Mouse (Mus musculus) retina, postnatal 7 days (tissue): Measurements from ENCODE around the gene Mettl25.

ENCODE experiments used
- DNase-seq: peaks from one replicate; pipeline ENCODE4 v3.0.0-alpha.2; 2012; ENCODE audit warnings: low read depth, low spot score

Mettl25 gene

DNA sequence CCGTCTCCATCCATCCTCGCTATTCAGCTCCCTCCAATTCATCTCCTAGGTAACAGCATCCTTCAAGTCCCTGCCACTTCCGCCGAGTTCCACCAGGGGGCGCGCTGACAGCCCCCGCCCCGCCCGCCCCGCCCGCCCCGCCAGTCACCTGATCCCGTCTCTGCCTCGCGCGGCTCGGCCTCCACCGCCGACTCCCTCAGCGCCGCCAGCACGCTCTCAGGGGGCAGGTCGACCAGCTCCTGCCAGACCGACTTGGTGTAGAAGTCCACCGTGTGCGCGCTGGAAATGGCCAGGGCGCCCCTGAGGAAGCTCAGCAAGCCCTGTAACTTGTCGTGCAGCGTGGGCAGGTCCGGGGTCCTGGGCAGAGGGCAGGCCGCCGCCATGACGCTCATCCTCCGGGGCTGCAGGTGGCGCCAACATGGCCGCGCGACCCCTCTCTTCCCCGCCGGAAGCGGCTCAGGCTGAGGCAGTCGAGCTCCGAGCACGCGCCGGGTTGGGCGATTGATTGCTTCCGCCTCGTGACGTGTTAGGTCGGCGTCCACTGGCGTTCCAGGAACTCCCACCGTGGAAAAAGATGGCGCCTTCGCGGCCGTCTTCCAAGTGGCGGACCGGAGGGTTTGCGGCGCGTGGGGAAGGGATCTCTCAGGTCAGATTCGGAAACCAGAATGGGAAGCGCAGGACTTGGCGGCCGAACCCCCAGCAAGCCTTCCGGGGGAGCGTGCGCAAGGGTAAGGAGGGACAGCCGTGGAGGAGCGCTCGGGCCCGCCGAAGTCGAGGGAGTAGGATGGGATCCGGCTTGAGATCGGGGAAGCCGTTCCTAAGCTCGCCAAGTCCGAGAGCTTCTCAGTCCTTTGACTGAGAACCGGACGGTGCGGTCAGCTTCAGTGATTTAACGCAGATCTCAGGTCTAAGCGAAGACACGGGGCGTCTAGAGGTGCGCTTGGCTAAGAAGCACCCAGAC is at the start of gene Mettl25, which contains the start of gene Ccdc59:
Mettl25 (minus strand) TSS at position 453 of the 961 bp plus-strand sequence.
Ccdc59 (plus strand) TSS at position 140 of the 961 bp plus-strand sequence.
- peak; percentile 94 for DNase-seq

DNA sequence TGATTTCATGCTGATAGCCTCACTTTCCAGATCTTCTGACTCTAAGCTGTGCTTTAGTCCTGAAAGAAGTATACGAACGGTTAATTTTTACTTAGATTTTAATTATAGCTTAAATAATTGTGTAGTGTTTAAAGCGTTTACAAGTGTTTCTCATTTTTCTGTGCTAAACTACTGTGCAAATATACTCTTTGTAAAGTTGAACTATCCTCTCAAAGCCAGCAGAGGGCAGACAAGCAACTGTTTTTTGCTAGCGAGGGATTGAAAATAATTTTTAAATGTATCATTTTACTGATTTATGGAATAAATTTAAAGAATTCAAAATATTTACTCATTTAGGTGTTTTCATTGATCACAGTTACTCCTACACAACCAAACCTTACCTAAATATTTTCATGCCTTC is 26.1 kb upstream of the Mettl25 start:
- DNase-seq, result no peak

DNA sequence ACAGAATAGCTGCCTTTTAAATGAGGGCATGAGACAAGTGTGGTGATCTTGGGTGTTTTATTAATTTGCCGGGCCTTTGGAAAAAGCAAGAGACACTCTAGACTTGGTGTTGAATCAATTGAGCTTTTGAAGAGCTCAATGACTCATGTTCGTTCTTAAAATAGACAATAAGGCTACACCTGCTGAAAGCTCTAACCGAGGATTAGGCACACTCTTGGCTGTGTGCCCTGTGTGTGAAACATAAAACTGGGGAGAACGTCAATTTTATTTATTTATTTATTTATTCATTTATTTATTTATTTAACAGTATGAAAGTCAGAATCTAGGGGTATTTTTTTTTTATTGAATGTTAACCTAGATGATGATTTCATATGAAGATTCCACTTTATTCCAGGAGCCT is 10.0 kb upstream of the Mettl25 start:
- DNase-seq, result no peak

- no peak for DNase-seq
Observed at GRCm38 (mm10) chr10:105850286-105850685, 9.1 kb upstream of the Mettl25 start.

DNA sequence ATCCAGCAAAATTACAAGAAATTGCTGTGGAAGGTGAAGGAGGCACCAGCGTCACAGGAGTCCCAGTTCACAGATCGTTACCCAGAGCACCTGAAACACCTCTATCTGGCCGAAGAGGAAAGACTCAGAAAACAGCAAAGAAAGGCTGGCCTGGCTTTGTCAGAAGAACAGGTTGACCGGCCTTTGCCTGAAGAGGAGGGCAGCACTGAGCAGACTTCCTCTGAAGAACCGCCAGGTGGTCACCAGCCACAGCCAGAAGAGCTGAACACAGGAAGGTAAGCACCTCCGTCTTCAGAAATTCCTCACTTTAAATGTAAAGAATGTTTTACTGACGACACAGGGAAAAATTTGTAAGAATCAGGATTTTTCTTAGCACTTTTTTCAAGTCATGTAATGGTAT is 1.4 kb upstream of the Mettl25 start:
- no peak for DNase-seq

DNA sequence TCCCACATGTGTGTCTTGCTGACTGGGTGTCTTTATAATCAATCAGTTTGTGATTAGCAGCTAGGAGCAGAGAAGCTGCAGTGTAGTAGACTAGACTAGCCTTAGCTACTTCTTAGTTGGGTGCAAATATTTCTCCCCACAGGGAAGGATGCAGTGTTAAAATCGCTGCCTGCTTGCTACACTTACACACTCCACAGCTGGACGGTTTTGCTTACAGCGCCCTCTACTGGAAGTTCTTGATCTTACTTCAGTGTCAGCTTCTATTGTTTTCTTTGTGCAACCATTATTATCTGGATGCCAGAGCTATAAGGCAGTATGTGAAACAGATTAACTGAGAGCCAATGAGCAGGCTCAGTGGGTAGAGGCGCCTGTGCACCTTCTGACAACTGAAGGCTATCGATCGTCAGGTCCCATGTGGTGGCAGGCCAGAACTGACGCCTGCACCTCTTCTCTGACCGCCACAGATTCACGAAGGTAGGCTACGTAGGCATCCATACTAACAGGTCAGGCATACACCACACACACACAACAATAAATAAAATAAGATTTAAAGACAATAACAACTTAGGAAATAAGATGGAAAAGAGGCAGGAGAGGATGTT is 6.5 kb downstream of the Mettl25 start:
- DNase-seq, result no peak

DNA sequence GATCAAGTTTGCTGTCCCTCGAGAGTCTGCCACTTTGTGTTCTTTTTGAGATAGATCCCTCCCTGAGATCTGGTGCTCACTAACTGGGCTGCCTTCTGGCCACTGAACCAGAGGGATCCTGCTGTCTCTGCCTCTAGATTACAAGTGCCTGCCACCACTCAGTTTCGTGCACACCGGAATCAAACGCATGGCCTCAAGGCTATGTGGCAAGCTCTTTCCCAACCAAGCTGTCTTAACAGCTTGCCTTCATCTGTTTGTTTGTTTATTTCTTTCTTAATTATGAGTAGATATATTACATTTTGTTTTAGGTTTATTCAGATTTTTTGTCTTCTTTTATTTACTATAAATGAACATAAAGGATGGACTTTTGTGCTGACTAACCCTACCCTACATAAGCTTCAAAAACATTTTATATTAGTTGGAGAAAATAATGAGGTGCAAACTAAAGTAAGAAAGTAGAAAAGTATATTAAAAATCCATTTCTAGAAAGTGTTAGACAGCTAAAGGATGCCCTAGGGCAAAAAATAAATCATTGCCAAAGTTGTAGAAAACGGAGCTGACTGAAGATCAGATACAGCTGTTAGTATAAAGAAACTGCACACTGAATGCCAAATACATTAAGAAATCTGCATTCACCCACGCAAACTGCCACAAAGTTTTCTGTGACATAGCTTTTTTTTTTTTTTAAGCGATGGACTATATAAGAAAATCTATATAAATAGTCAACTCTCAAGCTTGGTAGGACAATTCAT is 34.7 kb downstream of the Mettl25 start:
- no peak for DNase-seq

GRCm38 (mm10) chr10:105803461-105803860 is 37.7 kb downstream of the Mettl25 start:
- no peak for DNase-seq

GRCm38 (mm10) chr10:105802132-105802531 is 39.0 kb downstream of the Mettl25 start:
- no peak for DNase-seq

DNA sequence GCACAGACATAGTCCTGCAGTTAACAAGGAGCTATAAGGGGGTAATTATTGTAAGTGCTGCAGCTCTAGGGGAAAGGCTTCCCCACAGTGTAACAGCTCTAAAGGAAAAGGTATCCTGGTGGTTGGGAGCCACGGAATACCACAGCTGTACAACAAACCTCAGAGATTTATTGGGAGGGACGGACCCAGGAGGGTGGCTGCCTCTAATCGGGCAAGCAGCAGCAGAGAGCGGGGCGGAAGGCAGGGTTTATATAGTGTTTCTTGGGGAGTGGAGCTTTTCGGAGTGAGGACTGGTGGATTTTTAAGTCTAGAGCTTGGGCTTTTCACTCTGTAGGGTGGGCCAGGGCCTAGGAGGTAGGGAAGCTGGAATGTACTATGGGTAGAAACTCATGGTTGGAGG is 40.0 kb downstream of the Mettl25 start:
- DNase-seq, result no peak

GRCm38 (mm10) chr10:105797250-105797924 is 43.8 kb downstream of the Mettl25 start:
- DNase-seq, result no peak

- no peak for DNase-seq
Observed at GRCm38 (mm10) chr10:105793776-105794552, 47.2 kb downstream of the Mettl25 start.

DNA sequence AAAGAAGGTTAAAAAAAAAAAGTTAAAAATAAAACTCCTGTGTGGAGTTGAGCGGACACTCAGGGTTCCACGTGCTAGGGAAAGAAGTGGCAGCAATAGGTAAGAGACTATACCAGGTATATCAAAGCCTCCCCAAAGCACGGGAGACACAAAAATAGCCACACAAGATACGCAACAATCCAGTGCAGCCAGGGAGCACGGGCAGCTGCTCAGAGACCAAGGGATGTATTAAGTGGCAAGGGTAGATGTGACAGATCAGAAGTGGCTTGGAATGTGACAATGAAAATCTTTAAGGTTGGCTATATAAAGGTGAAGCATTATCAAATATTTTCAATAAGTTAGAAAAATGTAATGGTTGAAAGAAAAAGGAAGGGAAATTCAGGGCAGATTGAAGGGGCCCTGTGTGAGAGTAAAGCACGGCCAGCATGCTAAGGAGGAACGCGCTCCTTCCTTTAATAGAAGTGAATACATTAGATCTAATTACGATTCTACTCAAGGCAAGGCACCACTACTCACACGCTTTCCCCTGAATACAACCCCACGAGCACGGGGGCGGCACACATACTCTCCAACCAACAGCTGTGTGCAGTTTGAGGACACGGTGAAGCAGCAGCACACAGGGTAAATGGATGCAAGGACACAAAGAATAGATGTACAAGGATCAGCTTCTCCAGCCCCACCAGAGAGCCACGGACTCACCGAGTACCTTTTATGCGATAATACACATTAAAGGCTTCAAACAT is 52.3 kb downstream of the Mettl25 start:
- DNase-seq, result no peak

DNA sequence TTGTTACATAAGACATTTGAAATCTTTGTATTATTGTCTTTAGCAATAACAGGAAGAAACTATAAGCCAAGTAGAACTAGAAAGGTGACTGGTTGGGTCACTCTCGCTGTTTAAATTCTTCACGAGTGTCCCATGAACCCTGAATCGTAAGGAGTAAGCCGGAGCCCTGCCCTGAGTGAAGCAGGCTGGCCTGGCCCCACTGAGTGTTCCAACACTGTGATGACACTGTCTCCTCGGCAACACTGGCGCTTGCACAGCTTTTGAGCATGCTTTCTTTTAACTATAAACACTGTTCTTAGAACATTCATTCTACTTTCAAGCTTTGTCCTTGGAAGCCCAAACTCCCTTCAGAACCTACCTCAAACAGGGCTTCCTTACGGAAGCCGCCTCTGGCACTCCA is 57.4 kb downstream of the Mettl25 start:
- DNase-seq, result no peak

DNA sequence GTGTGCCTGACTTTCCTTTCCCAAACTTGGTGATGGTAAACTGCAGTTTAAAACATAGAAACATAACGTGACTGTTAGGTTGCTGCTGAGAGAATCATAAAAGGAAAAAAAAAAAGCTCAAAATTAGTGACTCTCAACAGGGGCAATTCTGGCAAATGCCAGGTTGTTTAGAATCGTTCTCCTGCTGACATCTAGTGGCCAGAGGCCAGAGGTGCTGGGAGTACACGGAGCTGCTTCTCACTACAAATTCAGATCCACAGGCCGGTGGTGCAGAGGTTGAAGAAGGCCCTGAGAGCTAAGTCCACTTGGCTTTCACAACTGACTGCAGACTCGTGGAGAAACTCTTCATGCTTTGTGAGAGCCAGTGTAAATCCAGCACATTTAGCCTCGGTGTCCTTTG is 66.8 kb downstream of the Mettl25 start:
- DNase-seq, result peak; percentile 59

- no peak for DNase-seq
Observed at GRCm38 (mm10) chr10:105772821-105773302, 68.3 kb downstream of the Mettl25 start.

- DNase-seq, result no peak
Observed at GRCm38 (mm10) chr10:105763959-105764358, 77.2 kb downstream of the Mettl25 start.

- no peak for DNase-seq
Observed at GRCm38 (mm10) chr10:105760460-105760859, 80.7 kb downstream of the Mettl25 start.

DNA sequence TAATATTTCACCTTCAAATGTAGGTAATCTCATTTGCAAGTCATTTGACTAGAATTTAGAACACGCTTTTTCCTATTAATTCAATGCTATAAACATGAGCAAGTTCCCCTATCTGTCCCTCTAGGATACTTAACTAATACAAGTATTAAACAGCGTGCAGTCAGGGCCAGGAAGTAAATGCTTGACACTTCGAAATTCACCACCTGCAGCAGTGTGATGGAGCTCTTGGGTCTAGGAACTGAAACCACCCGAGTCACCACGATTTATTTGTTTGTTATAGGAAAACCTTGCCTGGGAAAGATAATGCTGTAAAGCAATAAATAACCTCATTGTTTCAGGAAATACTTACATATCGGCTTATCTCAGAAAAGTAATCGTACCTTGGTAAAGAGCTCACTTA is 81.1 kb downstream of the Mettl25 start:
- no peak for DNase-seq
